Mouse (Mus musculus): ENCODE measurements around the gene Hmg20b.

- TF ChIP-seq CTCF (conservative IDR thresholded peaks at IDR 0.05 in 1 of 2, IDR thresholded peaks at IDR 0.05 in 1 of 2; ENCODE audit: low read depth in 2 of 2, low read length in 2 of 2) (no peak), CHD2 (IDR thresholded peaks at IDR 0.05; ENCODE audit: low read length) (no peak)
These were observed 37.4 kb upstream of the Hmg20b start for GRCm38 (mm10) chr10:81387716-81388115.
